Mouse (Mus musculus): Measurements from ENCODE around the gene Ednrb. TPM values are rescaled to one million over a fixed set of nuclear protein-coding genes. Genes with fewer than 3 reads are reported as not detected.

The Ednrb gene
- total and polyA plus RNA-seq, 2 experiments from 2014 or later: 122 to 174 TPM

GRCm38 (mm10) chr14:103816637-103817308 is 27.4 kb downstream of the Ednrb start:
- Histone ChIP-seq H3K4me2 (ENCODE audit: low read depth, low read length, poor library complexity, severe bottlenecking) (no peak overlapping the region), H3K9ac (replicated peaks; ENCODE audit: low read length, poor library complexity, severe bottlenecking) (no peak overlapping the region), H3K4me1 (ENCODE audit: insufficient read depth, low read length) (no peaks in the 10 kb centered on the region), H3K9me3 (ENCODE audit: low read length) (no peaks in the 10 kb centered on the region), H3K4me3 (ENCODE audit: low read depth, low read length) (no peak overlapping the region), H3K27me3 (ENCODE audit: insufficient read depth, low read length) (no peaks in the 10 kb centered on the region), H3K36me3 (ENCODE audit: insufficient read depth, low read length) (no peaks in the 10 kb centered on the region), H3K27ac (ENCODE audit: low read depth, low read length) (no peak overlapping the region)
- no peak for TF ChIP-seq CTCF (IDR thresholded peaks at IDR 0.05)
- WGBS: 87% methylated on average over 25 of the region's 25 CpGs
- ATAC-seq (ENCODE audit: low FRiP score): no peak
- DNase-seq (ENCODE audit: low spot score): no peak

- ATAC-seq (ENCODE audit: low FRiP score): no peak
- no peak overlapping the region for H3K4me3 ChIP-seq (ENCODE audit: low read depth, low read length)
- WGBS: 63% methylated on average over 16 of the region's 16 CpGs
- no peaks in the 10 kb centered on the region for H3K9me3 ChIP-seq (ENCODE audit: low read length)
- H3K4me1 ChIP-seq (ENCODE audit: insufficient read depth, low read length): no peaks in the 10 kb centered on the region
- DNase-seq (ENCODE audit: low spot score): no peak
- no peak overlapping the region for H3K9ac ChIP-seq (replicated peaks; ENCODE audit: low read length, poor library complexity, severe bottlenecking)
- no peaks in the 10 kb centered on the region for H3K27me3 ChIP-seq (ENCODE audit: insufficient read depth, low read length)
- no peak overlapping the region for H3K4me2 ChIP-seq (ENCODE audit: low read depth, low read length, poor library complexity, severe bottlenecking)
- no peak overlapping the region for H3K27ac ChIP-seq (ENCODE audit: low read depth, low read length)
- TF ChIP-seq CTCF (IDR thresholded peaks at IDR 0.05): no peak
- no peaks in the 10 kb centered on the region for H3K36me3 ChIP-seq (ENCODE audit: insufficient read depth, low read length)
Observed at GRCm38 (mm10) chr14:103815542-103815941, 28.7 kb downstream of the Ednrb start.

- no peak overlapping the region for H3K4me3 ChIP-seq (ENCODE audit: low read depth, low read length)
- no peak for TF ChIP-seq CTCF (IDR thresholded peaks at IDR 0.05)
- H3K36me3 ChIP-seq (ENCODE audit: insufficient read depth, low read length): no peaks in the 10 kb centered on the region
- H3K9ac ChIP-seq (replicated peaks; ENCODE audit: low read length, poor library complexity, severe bottlenecking): no peak overlapping the region
- no peak overlapping the region for H3K27ac ChIP-seq (ENCODE audit: low read depth, low read length)
- H3K4me1 ChIP-seq (ENCODE audit: insufficient read depth, low read length): no peaks in the 10 kb centered on the region
- DNase-seq (ENCODE audit: low spot score) (no peak), ATAC-seq (ENCODE audit: low FRiP score) (no peak)
- H3K27me3 ChIP-seq (ENCODE audit: insufficient read depth, low read length): no peaks in the 10 kb centered on the region
- 75% methylated on average over 10 of the region's 10 CpGs for WGBS
- H3K4me2 ChIP-seq (ENCODE audit: low read depth, low read length, poor library complexity, severe bottlenecking): no peak overlapping the region
- no peaks in the 10 kb centered on the region for H3K9me3 ChIP-seq (ENCODE audit: low read length)
Observed at GRCm38 (mm10) chr14:103814015-103814691, 30.0 kb downstream of the Ednrb start.

DNA sequence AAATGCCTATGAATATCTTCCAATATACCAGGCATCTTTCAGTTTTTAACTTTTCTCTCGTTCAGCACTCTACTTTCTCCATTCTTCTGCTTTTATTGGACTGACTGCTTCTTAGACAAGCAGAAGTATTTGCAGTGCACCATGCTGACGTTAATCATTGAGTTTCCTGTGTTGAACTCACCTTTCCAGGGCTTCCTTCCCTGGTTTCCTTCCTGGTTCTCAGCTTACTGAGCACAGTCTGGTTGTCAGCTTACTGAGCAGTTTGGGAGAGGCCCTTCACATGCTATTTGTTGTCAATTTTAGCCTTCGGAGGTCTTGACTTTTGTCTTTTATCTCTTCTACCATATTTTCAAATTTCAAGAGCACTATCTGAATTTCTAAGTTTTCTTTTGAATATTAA is 31.0 kb downstream of the Ednrb start:
- ATAC-seq (ENCODE audit: low FRiP score) (no peak), DNase-seq (ENCODE audit: low spot score) (no peak)
- 83% methylated on average over 3 of the region's 3 CpGs for WGBS
- no peak for TF ChIP-seq CTCF (IDR thresholded peaks at IDR 0.05)
- H3K36me3 ChIP-seq (ENCODE audit: insufficient read depth, low read length): no peaks in the 10 kb centered on the region
- no peak overlapping the region for H3K4me2 ChIP-seq (ENCODE audit: low read depth, low read length, poor library complexity, severe bottlenecking)
- no peak overlapping the region for H3K27ac ChIP-seq (ENCODE audit: low read depth, low read length)
- no peak overlapping the region for H3K9ac ChIP-seq (replicated peaks; ENCODE audit: low read length, poor library complexity, severe bottlenecking)
- H3K27me3 ChIP-seq (ENCODE audit: insufficient read depth, low read length): no peaks in the 10 kb centered on the region
- no peak overlapping the region for H3K4me3 ChIP-seq (ENCODE audit: low read depth, low read length)
- no peaks in the 10 kb centered on the region for H3K4me1 ChIP-seq (ENCODE audit: insufficient read depth, low read length)
- H3K9me3 ChIP-seq (ENCODE audit: low read length): no peaks in the 10 kb centered on the region

DNA sequence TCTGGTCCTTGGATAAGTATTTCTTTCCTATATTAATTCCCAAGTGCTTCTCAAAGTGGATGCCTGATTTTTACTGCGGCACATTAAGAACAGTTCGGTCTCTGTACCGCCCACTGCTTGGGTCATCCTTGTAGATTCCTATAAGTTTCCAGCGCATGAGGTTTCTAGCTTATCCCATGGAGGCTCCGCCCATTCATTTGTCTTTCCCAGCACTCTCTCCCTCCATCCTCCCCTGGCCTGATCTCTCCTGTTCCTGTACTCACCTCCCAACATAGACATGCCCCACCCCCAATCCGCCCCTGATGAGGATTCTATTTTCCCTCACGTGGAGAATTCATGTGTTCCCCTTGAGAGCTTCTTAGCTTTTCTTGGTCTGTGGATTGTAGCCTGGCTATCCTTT is 32.9 kb downstream of the Ednrb start:
- 95% methylated on average over 7 of the region's 7 CpGs for WGBS
- no peak for ATAC-seq (ENCODE audit: low FRiP score)
- no peaks in the 10 kb centered on the region for H3K36me3 ChIP-seq (ENCODE audit: insufficient read depth, low read length)

DNA sequence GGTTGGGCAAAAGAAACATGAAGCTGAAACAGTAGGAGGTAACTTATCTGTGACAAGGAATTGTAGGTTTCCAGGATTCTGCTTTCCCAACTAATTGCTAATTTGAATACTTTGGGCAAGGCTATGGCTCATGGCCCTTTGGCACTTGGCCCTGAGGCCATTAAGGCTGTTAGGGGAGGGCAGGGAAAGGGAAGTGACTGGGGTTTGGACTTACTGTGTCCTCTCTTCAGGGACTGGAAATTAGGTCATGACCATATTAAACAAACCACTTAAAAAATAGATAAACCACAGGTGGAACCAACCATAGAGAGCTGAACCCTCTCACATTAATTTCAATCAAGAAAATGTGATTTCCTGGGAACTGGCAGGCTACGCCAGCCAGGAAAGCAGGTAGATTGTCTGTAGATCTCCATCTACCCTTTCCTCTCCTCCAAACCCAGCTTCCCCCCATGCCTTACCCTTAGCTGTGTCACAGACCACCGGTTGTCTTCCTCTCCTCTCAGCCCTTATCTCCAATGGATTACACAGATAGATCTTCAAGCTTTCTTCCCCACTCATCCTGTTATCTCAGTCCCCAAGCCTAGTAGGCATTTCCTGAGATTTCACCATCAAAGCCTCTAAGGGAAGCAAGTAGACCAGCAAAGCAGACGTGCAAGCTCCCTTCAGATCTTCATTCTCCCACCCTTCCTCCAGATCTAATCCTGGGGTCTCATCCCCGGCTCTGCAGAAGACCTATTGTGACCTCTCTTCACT is 40.1 kb downstream of the Ednrb start:
- no peaks in the 10 kb centered on the region for H3K9me3 ChIP-seq (ENCODE audit: low read length)
- H3K4me2 ChIP-seq (ENCODE audit: low read depth, low read length, poor library complexity, severe bottlenecking): no peak overlapping the region
- H3K4me3 ChIP-seq (ENCODE audit: low read depth, low read length): no peak overlapping the region
- H3K27ac ChIP-seq (ENCODE audit: low read depth, low read length): no peak overlapping the region
- ATAC-seq (ENCODE audit: low FRiP score): no peak
- H3K36me3 ChIP-seq (ENCODE audit: insufficient read depth, low read length): no peaks in the 10 kb centered on the region
- H3K9ac ChIP-seq (replicated peaks; ENCODE audit: low read length, poor library complexity, severe bottlenecking): no peak overlapping the region
- 89% methylated on average over 4 of the region's 4 CpGs for WGBS
- DNase-seq (ENCODE audit: low spot score): no peak
- no peaks in the 10 kb centered on the region for H3K27me3 ChIP-seq (ENCODE audit: insufficient read depth, low read length)
- TF ChIP-seq CTCF (IDR thresholded peaks at IDR 0.05): no peak
- H3K4me1 ChIP-seq (ENCODE audit: insufficient read depth, low read length): no peaks in the 10 kb centered on the region

More for the DNA sequence above, 32.9 kb downstream of the Ednrb start:
- H3K4me2 ChIP-seq (ENCODE audit: low read depth, low read length, poor library complexity, severe bottlenecking): no peak overlapping the region
- no peak for TF ChIP-seq CTCF (IDR thresholded peaks at IDR 0.05)
- H3K4me3 ChIP-seq (ENCODE audit: low read depth, low read length): no peak overlapping the region
- H3K9ac ChIP-seq (replicated peaks; ENCODE audit: low read length, poor library complexity, severe bottlenecking): no peak overlapping the region
- H3K27me3 ChIP-seq (ENCODE audit: insufficient read depth, low read length): no peaks in the 10 kb centered on the region
- DNase-seq (ENCODE audit: low spot score): no peak
- no peaks in the 10 kb centered on the region for H3K4me1 ChIP-seq (ENCODE audit: insufficient read depth, low read length)
- H3K9me3 ChIP-seq (ENCODE audit: low read length): no peaks in the 10 kb centered on the region
- H3K27ac ChIP-seq (ENCODE audit: low read depth, low read length): no peak overlapping the region

Data from midbrain, postnatal 0 days (tissue).